Mouse (Mus musculus) frontal cortex, adult 2 months (tissue): Measurements from ENCODE around the gene Dpf3. TPM values are rescaled to one million over a fixed set of nuclear protein-coding genes. Genes with fewer than 3 reads are reported as not detected.

Source experiments
- DNase-seq, 2 experiments: peaks; one replicate each; pipeline ENCODE4 v3.0.0; 2022; ENCODE audit warnings: low spot score in 1 of 2; ENCODE audit errors: extremely low spot score in 1 of 2
- polyA plus RNA-seq: library from polyadenylated mRNA; depleted of rRNA; stranded (reverse); fragments of >200 nt; gene quantifications from 2 replicates; pipeline ENCODE4 v1.2.3, GENCODE M21; 2012

Gene Dpf3
- polyA plus RNA-seq, 1 experiment: 7.3 TPM

DNA sequence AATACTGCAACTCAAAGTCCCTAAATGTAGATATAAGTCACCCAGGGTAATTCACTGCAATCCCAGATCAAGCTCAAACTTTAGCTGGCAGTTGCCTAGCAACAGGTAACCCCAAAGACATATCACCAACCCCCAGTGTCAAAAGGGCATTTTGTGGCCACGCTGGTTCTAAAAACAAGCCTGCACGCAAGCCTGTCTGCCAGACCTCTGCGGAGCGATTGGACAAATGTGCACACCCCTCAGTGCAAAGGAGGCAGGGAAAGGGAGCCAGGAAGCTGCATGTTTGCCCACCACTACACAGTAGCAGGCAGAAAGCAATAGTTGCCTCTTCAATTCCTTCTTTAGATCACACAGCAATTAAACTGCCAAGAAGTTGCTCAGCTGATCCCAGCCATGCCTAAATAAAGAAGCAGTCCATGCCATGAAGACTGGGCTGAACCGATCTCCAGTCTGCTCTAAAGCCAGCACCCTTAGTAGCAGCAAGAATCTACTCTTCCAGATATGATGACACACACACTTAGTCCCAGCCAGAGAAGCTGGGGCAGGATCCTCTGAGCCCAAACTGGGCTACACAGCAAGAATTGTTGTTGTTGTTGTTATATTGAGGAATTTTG, 13.4 kb downstream of the Dpf3 start:
- DNase-seq: no peak

DNA sequence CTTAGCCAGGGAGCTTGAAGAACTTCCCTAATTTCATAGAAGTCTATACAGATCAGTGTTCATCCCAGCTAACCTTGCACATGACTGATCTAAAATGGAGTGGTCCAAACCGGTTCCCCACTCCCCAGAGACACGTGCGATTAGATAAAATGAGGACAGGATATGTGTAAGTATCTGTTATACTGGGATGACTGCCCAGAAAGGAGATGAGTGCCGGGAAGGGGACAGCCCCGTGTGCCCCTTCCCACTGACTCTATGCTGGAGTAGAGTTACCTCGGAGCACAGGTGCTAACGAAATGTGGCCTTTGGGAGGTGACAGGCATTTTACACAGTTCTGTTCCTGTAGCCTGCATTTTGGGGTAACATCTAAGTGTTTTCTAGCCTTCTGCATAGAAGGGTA, 15.8 kb downstream of the Dpf3 start:
- DNase-seq: no peak

DNA sequence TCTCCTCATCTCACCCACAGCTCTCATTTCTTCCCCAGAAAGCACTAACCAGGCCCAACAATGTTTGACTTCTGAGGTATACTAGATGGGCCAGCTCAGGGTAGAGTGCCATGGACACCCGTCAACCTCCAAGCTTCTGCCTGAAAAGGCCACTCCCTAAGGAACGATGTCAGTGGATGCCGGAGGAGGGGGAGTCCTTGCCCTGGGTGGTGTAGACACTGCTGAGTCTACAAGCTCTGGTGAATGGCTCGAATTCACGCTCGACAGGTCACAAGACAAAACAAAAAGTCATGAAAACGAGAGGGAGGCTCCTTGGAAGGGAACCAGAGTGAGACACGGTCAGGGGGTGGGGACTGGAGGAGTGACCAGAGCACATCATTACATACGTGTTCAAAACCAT, 17.4 kb downstream of the Dpf3 start:
- no peak for DNase-seq

- no peak for DNase-seq
Observed at GRCm38 (mm10) chr12:83466508-83467430, 20.7 kb downstream of the Dpf3 start.

- DNase-seq: no peak
Observed at GRCm38 (mm10) chr12:83466053-83466452, 21.5 kb downstream of the Dpf3 start.

GRCm38 (mm10) chr12:83460272-83460671, 27.2 kb downstream of the Dpf3 start:
- no peak for DNase-seq

- no peak for DNase-seq
Observed at GRCm38 (mm10) chr12:83454697-83455321, 32.7 kb downstream of the Dpf3 start.

DNA sequence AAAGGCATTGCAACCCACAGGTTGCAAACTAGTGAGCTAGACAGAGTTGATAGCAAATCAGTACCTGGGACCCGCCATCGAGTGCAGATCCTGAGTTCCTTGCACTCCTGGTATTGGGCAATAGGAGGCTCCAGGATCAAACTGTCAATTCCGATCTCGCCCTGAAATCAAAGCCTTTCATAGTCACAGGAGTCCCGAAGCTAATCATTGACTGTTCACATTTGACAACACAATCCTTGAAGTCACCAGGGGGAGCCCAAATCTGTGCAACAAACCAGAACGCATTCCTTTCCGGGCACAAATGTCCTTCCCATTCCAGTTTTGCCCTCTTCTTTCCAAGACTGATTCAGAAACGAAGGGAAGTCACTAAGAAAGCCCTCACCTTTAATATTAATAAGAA, 35.7 kb downstream of the Dpf3 start:
- DNase-seq: no peak

DNA sequence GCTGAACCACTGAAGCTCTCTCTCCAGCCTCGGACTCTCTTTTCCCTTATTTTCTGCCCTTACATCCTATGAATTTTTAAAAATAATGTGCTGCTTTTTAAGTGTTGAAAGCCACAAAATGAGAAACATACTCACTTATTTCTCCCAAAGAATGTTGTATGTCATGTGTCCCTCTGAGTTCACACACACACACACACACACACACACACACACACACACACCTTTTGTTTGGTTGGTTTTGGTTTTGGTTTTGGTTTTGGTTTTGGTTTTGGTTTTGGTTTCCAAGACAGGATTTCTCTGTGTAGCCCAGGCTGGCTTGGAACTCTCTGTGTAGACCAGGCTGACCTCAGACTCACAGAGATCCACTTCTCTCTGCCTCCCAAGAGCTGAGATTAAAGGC, 37.0 kb downstream of the Dpf3 start:
- no peak for DNase-seq

DNA sequence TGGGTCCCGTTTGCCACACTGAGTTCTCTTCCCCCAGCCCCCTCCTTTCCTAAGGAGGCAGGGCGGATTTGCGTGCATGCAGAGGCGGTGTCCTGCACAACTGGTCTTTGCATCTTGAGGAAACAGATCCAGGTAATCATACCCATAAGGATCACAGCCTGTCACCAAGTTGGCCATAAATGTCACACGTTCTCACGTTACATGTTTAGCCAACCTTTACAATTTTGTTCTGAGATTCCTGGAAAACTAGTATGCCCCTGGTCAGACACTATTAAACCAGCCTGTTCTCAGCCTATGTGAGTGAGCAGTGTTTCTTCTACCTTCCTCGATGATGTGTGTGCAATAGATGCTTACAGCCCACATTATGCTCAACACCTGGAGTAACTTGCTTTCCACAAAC, 38.3 kb downstream of the Dpf3 start:
- no peak for DNase-seq

- DNase-seq: no peak
Observed at GRCm38 (mm10) chr12:83445587-83445986, 41.9 kb downstream of the Dpf3 start.

DNA sequence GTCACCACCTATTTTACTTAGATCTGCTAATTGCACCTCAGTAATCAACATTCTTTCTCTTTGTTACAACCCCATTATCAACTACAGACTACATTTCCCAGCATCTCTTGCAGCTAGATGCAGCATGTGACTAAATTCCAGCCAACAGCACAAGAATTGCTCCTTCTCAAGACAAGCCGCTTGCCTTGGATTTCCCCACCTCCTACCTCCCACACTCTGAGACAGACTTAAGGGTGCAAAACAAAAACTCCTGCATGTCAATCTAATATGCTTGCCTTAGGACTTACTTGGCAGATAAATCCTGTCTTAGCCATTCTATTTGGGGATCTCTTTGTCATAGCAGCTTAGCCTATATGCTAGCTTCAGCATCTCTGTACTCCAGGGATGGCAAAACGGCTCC, 43.1 kb downstream of the Dpf3 start:
- DNase-seq: peak in 1 of 2 experiments; percentile 46

GRCm38 (mm10) chr12:83438002-83438401, 49.5 kb downstream of the Dpf3 start:
- no peak for DNase-seq

DNA sequence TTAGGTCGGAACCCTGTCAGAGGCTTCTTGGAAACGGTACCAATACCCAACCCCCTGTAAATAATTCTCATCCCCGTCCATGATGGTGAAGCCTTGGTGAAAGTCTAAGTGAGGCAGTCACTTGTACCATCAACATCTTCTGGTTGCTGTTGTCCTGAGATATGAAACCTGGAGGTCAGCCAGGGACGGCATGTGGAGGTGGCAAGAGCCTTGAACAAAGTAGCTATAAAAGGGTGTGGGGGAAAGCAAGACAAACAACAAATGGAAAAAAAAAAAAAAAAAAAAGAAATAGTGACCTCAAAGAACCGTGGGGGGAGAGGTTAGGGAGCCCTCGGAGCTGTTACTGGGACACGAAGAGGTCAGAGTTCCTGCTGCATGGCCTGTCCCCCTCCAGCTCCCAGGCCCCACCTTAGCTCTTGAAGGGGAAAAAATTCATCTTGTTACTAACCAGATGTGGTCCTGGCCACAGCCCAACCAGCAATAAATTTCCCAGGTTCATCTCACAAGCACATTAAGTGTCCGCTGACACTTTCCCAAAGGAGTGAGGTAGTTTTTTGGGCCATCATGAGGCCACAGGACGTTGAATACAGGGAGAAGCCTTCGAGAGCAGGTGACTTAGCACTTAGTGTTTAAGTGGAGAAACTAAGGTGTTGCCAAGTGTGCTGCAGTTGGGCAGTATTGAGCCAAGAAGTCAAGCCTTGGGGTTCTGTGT, 53.4 kb downstream of the Dpf3 start:
- no peak for DNase-seq

GRCm38 (mm10) chr12:83433436-83433835, 54.1 kb downstream of the Dpf3 start:
- DNase-seq: no peak

- no peak for DNase-seq
Observed at GRCm38 (mm10) chr12:83430207-83430606, 57.3 kb downstream of the Dpf3 start.

DNA sequence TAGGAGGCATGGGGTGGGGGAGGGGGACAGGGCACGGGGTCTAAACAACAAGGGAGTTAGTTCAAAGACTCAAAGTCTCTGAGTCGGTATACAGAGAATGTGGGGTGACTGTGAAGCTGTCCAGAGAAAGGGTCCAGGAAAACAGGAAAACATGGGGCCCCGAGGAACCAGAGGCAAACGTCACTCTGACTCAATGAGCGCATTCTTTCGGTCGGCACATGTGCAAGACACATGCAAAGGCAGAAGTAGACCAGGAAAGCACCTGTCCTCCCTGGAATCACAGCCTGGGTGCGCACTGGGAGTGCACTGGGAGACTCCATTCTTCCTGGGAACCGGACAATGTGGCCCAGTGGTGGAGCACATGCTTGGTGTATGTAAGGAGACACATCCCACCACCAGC, 59.5 kb downstream of the Dpf3 start:
- no peak for DNase-seq

GRCm38 (mm10) chr12:83427601-83428000, 59.9 kb downstream of the Dpf3 start:
- no peak for DNase-seq

- DNase-seq: no peak
Observed at GRCm38 (mm10) chr12:83426326-83426725, 61.2 kb downstream of the Dpf3 start.

GRCm38 (mm10) chr12:83425736-83426135, 61.8 kb downstream of the Dpf3 start:
- no peak for DNase-seq
